Mouse (Mus musculus) olfactory bulb, adult 2 months (tissue): ENCODE results near the gene Cer1.

Experiments
- CTCF ChIP-seq: fragments of 200-500 bp; IDR thresholded peaks from 2 replicates; pipeline ENCODE4 v1.5.1; 2012; ENCODE audit warnings: low read depth, mild to moderate bottlenecking, low read length, moderate library complexity; ENCODE audit not compliant: insufficient read depth
- POLR2A ChIP-seq: fragments of 200-500 bp; IDR thresholded peaks from 2 replicates; pipeline ENCODE4 v1.6.1; 2012; ENCODE audit warnings: mild to moderate bottlenecking, low read depth, low read length, moderate library complexity; ENCODE audit not compliant: insufficient read depth

- TF ChIP-seq CTCF (no peak), POLR2A (no peak)
Measured at GRCm38 (mm10) chr4:82861451-82861850, 23.5 kb downstream of the Cer1 start.
